Mouse (Mus musculus): ENCODE measurements at regions not wholly inside any gene's neighbourhood (a gene's known extent, or its start where the extent isn't known, plus 50 kb on each side); places are given as distances from the start of the nearest gene placed in this dataset.

DNA sequence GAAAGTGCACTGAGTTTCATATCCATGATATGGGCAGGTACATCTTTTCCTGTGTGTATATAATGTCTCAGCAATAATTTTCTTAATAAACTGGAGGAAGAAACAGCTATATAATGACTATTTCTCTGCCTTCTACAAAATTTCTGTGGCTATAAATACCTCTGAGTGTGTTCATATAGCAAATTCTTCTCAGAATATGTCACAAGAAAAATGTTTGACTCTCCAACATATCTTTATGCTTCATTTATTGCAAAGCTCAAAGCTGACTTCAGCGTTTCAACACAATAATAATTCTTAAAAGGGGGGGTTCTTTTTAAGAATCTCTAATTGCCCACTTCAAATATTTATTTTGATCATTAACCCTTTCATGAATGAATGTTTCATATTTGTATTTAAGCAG, 310.0 kb upstream of the Paip1 start:
- DNase-seq (ENCODE audit: low read depth in 1 of 2, low spot score in 2 of 2), result no peak

DNA sequence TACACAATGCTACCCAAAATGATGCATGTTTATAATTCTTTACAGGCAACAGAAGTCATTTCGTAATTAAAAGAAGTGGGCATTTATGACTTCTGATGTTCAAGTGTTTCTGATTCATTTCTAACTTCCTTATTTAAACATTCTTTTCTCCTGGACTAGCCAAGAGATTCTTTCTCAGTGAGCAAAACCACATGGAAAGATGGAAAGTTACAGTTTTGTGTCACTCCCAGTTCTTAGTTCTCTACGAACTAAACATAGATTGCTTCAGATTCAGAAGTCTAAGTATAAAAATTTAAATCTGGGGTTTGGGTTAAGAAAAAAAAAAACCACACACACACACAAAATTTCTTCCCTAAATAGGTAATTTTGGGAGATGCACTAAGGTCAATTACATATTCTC, 288.0 kb upstream of the Paip1 start:
- DNase-seq (ENCODE audit: low read depth in 1 of 2, low spot score in 2 of 2), result no peak

DNA sequence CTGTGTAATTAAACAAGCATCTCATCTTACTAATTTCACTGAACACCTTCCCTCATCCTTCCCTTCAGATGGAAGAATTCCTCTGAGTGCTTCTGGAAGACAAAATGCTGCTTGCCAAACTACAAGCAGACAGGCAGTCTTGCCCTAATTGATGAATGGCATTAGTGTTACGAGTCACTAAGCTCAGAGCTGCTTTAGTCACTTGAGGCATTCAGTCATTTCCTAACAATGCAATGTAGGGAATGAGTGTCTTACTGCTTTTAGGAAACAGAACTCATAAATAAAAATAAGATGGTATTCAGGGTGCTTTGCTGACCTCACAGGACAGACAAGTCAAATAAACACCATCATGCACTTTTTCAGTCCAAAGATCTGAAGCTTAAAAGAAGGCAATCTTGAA, 285.1 kb upstream of the Paip1 start:
- DNase-seq (ENCODE audit: low read depth in 1 of 2, low spot score in 2 of 2), result no peak

DNA sequence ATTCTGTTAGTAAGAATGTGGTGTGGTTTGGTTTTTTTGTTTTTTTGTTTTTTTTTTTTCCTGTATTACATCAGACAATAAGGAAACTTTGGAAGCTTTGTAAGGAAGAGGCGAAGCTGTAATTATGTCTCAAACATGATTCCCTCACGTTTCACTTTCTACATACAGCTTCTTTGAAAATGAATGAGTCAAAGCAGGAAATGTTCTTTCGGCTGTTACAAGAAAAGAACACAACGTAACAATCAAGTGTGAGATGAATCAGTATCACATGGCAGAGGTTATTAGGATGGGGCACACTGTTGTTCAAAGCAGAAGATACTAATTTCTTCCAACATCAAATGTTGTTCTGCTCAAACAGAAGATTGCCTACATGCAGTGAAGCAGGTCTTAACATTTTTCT, 282.7 kb upstream of the Paip1 start:
- no peak for DNase-seq (ENCODE audit: low read depth in 1 of 2, low spot score in 2 of 2)

DNA sequence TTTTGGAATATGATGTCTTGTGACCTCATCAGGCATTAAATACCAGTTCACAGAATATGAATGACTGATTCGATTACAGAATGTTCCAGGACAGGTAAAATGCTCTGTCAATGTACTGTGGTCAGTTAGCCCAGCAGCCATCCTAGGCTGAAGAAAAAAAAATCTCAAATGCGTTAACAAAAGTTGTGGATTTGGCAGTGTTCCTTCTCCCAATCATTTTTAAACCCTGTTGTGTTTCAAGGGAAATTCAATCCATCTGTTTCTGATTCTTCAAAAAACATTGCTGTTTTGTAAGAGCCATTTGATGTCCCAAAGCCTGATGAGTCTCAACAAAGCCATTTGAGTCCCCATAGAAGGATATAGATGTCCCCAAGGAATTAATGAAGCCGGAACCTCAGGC, 280.7 kb upstream of the Paip1 start:
- DNase-seq (ENCODE audit: low read depth in 1 of 2, low spot score in 2 of 2), result no peak

DNA sequence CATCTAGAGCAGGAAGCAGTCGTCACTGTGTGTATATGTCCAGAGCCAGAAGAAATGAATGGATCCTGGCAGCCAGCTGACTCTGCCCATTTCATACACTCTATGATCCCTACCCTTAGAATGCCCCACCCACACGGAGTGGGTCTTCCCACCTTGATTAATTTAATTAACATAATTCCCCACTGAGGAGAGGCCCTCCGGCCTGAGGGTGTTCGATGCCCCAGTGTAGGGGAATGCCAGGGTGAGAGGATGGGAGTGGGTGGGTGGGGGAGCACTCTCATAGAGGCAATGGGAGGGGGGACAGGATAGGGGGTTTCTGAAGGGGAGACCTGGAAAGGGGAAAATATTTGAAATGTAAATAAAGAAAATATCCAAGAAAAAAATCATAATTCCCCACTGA, 279.3 kb upstream of the Paip1 start:
- DNase-seq (ENCODE audit: low read depth in 1 of 2, low spot score in 2 of 2), result no peak

DNA sequence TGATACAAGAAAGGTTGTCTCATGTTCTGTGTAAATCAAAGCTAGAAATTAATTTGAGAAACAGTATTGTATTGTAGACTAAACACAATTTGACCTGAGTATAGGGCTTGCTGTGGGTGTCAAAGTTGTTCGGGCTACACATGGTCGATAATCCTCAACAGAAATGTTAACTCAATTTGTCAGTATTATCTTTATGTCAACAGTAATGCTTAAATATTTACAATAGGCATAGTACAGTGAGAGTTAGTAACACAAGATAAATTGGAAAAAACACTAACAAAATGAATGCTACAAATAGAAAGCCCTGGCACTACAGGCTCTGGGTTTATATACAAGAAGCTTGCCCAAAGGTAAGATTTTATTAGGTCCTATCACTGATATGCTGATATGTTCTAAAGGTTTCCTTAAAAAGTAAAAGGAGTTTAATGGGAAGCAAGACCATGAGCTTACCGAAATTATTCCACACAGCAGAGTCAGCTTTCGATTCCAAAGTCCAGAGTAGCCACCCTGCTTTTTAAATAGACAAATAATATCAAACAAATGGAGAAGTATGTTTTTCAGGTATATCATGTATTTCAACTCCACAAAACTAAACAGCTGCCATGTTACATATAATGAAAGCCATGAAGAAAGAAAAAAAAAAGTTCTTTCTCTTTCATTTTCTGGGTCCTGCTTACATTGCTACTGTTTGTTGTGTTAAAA, 277.4 kb upstream of the Paip1 start:
- no peak for DNase-seq (ENCODE audit: low read depth in 1 of 2, low spot score in 2 of 2)

DNA sequence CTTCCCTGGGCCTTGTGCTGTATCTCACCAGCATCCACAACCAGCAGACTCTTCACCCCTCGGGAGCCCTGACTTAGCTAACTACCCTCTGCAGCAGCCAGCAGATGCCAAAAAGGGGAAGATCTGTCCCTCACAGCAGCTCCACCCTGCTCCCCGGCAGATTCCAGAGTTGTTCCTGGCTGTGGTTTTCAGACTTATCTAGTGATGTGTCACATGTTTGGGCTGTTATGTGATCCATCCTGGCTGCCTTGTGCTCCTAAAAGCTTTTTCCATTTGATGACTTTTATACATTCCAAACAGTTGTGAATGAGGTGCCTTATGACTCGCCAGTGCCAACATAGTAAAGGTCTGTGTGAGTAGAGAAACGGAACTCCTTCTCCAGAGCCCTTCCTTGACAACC, 250.6 kb upstream of the Paip1 start:
- no peak for DNase-seq (ENCODE audit: low read depth in 1 of 2, low spot score in 2 of 2)

DNA sequence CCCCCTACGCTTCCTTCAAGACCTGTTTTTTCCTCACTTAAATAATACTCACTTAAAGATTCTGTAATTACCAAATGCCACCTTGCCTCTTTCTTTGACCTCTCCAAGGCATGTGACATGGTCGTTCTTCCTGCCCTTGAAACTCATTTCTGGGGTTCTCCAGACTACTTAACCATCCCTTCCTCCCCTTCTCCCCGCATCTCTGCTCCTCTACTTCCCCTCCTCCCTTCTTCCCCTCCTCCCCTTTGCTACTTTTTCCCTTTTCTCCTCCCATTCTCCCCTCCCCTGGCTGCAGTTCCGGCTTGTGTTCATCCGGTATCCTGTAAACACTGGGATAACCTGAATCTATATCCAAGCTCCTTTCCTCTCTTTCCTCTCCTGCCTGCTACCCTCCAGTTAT, 250.2 kb upstream of the Paip1 start:
- DNase-seq (ENCODE audit: low read depth in 1 of 2, low spot score in 2 of 2), result no peak

DNA sequence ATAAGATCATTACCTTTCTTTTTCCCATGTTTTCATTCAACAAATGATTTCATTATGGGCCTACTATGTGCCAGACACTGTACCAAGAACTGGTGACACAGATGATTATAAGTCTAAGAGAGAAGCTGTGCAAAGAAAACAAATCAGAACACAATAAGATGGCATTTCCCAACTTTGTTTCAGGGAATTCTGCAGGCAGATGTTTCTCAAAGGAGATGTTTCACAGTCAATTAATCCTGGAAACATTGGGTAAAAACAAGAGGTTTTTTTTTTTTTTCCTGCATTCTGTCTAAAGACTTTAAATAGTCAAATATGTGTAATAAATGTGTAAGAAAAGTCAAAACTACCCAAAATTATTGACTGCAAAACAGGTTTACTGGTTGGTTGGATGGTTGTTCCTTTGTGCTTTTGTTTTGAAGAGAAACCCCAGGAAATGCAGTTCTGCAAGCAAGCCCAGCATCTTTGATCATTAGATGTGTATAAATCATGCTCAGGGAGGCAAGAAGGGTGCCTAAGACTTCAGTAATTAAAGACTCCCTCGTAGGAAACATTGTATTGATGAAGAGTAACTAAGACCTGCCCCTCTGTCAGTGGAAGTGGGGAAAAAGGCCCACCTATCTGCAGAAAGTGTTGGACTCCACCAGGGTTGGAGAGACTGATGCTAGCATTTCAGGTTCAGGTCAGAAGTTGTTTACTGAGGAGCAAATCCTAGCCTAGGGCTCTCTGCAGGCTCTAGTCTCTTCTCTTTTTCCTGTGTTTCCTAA, 249.1 kb upstream of the Paip1 start:
- DNase-seq (ENCODE audit: low read depth in 1 of 2, low spot score in 2 of 2), result no peak

DNA sequence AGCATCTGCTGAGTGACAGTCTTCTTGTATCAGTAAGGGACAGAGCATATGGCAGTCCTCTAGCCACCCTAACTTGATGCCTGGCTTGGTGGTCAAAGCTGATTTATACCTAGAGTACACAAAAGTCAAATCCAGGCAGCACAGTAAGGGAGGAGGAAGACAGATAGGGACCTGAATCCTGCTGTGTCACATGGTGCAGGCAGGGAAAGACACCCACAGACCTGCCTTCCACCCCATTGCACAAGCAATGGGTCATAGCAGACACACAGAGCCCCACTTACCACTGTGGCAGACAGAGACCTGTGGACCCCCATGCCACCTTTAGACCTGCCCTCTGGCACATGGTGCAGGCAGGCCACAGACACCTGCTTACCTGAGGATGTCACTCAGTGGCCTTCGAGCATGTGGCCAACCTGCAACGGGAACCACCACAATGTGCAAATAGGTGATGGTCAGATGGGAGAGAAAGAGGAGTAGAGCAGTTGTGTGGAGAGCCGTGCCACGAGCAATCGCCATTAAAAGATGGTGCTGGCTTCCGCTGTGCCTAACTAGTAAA, 244.0 kb upstream of the Paip1 start:
- DNase-seq (ENCODE audit: low read depth in 1 of 2, low spot score in 2 of 2), result no peak

DNA sequence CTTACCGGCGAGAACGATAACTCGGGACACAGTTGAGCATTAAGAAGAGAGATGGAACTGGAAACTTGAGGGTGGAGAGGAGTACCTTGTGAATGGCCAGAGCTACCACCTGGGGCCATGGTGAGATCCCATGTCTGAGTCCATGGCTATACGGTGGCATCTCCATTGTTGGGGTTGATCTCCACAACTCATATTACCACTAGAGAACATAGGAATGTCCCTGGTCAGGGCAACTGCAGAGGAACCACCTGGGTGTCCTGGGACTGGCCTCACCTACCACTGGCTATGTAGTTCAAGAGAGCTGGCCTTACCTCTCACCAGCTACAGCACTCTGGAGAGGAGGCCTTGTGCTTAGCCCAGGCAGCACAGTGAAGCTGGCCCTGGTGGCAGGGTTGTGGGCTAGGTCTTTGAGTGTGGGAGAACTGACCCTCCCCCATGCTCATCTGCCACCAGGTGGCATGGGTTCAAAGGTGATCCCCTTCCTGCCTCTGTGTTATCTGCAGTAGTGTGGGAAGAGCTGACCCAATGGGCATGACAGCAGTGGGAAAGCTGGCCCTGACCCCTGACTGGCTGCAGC, 242.7 kb upstream of the Paip1 start:
- no peak for DNase-seq (ENCODE audit: low read depth in 1 of 2, low spot score in 2 of 2)

DNA sequence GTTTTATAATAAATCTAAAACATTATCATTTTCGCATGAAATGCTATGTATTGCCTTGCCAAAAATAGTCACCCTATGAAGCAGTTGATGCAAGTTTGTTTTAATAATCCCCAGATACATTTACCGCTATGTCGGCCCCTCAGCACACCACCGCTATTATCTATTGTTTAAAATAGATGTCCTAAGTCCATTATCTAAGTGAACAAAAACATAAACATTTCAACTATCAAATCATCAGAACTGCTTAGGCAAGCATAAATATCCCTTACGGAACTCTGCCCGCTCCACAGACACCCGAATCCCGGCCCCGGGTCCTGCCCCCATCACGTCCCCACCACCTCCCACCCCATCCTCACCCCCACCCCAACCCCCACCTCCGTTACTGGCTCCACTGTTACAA, 196.8 kb upstream of the Paip1 start:
- DNase-seq (ENCODE audit: low read depth in 1 of 2, low spot score in 2 of 2), result no peak

DNA sequence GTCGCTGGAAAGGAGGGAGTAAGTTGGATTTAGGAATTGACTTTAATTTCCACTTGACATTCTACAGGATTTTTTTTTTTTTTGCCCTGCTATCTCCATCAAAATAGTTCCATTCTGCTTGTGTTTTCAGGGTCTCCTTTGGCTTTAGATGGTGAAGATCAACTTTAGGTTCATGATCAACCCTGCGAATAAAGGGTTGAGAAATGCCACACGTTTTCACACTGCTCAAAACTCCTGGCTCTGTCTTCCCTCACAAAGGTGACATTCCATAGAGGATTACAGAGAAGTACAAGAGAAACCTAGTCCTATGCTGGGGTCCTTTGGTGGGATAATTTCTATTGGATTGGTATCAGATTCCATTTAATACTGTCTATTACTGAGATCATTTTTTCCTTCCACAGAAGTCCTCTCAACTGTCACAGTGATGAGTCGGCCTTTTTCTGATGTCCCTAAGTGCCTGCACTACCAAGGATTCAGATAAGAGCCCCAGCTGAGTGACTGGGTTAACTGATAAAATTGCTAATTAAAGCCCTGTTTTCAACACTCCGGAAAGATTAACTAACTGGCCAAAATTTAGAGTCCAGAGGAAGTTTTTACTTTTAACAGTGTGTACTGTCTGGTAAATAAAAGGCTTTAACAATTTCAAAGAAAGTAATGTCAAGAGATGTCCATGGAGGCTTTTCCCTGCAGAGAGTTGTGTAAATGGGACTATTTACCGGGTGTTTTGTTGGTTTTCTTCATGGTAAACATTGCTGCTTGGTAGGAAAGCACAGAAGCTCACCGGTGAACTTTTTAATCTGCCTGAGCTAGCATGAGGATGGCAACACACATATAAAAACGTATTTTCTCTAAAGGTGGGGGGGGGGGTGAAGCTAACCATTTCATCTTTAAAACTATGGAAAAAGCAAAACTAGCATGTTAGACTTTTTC, 196.0 kb upstream of the Paip1 start:
- DNase-seq (ENCODE audit: low read depth in 1 of 2, low spot score in 2 of 2), result no peak

DNA sequence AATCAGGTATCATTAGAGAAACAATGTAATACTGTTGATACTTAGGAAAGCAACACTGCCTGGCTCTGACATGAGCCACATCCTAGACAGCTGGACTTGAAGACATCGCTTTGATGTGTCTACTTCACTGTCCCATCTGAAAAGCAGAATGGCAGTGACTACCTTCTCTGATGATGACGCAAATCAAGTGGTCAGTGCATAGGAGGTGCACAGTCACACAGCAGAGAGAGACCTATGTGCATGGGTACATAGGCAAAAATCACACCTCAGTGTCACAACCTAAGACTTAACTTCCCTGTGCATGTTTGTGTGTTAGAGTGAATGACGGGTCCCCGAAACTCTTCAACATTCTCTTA, 195.4 kb upstream of the Paip1 start:
- no peak for DNase-seq (ENCODE audit: low read depth in 1 of 2, low spot score in 2 of 2)

DNA sequence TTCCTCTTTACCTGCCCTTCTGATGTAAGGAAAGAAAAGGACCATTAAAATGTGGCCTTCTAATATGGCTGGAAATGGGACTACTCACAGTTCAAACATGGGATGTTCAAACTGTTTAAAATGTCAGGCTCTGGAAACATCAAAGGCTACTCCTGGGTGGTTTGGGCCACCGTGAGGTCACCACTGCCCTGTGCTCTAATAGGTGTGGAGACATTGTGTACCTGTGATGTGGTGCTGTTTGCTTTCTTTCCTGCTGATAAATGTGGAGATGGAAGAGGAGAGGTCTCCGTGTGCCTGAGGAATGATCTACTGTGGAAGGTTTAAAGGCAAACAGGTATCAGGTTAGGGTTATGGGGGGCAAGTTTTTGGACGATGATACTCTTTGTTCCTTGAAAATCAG, 194.5 kb upstream of the Paip1 start:
- DNase-seq (ENCODE audit: low read depth in 1 of 2, low spot score in 2 of 2), result no peak

DNA sequence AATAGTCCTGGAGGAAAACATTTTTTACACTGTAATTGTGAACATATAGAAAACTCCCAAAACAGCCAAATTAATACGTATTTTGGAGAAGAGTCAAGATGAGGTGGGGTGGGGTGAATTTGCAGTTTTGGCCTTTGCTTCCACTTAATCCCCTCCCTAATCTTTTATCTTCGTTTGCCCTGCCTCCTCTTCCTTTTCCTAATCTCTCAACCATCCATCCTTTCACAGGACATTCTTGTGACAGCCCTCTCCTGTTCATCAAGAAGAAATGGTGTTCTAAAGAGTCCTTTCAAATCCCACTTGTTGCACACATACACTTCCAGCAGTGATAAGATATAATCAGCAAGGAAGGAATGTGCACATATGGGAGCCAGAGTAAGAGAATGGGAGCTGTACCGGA, 186.0 kb upstream of the Paip1 start:
- DNase-seq (ENCODE audit: low read depth in 1 of 2, low spot score in 2 of 2), result no peak

DNA sequence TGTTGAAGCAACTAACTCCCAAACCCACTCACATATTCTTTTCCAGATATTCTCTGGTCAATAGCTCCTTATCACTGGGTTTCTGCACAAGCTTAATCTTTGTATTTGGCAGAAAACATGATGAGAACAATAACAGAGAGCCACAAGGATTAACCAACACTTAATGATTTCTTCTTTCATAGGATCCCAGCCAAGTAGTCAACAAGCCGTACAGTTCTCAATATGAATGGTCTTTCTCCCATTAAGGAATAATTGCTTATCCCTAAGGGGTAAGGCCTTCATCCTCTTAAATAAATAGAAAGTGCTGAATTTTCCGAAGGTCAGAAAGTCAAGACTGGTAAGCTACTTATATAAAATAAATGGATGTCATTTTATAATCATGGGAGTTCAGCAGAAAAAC, 181.3 kb upstream of the Paip1 start:
- no peak for DNase-seq (ENCODE audit: low read depth in 1 of 2, low spot score in 2 of 2)

DNA sequence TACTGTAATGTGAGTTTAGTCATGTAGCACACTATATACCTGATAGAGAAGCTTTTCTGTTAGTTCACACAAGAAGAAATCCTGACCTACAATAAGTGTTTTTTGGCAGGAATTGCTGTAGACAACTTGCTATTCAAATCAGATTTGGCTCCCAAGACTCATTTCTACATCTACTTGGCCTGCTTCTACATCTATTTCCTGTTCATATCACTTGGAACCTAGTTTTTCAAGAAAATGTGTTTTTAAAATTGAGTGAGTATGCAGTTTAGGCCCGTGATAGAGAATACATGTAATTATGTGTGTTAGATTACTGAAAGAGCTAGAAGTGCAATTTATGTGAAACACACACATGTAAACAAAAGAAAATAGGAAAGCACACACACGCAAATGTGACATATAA, 176.4 kb upstream of the Paip1 start:
- DNase-seq (ENCODE audit: low read depth in 1 of 2, low spot score in 2 of 2), result no peak

DNA sequence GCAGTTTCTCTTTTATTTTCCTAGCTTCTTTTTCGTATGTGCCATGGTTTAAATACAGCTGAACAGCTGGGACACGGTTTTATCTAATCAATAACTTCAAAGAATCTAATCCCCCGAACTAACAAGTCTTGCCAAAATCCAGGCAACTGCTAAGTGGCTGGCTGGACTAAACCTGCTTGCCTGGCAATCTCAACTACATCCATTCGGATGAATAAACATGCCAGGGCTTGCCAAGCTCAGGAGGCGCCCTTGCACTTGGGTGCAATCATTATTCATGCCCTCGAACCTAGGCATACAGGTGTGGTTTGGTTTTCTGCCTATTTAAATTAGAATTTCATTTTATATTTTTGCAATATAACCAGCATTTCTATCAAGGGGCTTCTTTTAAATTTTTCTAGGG, 172.1 kb upstream of the Paip1 start:
- DNase-seq (ENCODE audit: low read depth in 1 of 2, low spot score in 2 of 2), result no peak

DNA sequence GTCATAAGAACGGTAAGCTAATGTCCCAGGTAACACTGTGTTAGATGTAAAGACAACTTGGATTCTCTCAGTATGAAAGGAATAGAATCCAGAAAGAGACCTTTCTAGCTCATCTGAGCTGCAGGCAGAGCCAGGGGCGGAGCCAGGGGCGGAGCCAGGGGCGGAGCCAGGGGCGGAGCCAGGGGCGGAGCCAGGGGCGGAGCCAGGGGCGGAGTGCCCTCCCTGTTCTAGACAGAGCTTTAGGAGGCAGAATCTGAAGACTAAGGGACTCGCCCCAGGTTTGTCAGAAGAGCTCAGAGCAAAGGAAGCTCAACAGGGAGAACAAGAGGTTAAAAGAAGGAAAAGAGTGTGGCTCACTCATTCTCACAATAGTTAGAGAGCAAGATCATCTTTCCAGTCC, 169.9 kb upstream of the Paip1 start:
- DNase-seq (ENCODE audit: low read depth in 1 of 2, low spot score in 2 of 2), result no peak

Data from monocyte, adult 2 months (primary cell).